Mouse (Mus musculus) cortical plate, adult 2 months (tissue): ENCODE measurements around the gene Sycp2.

Experiments used
- CTCF ChIP-seq: fragments of 200-500 bp; IDR thresholded peaks from 2 replicates; pipeline ENCODE4 v1.5.1; 2011; ENCODE audit warnings: mild to moderate bottlenecking, control low read depth, low read length; ENCODE audit not compliant: insufficient read depth; ENCODE audit errors: extremely low read depth
- POLR2A ChIP-seq: fragments of 200-500 bp; IDR thresholded peaks from 2 replicates; pipeline ENCODE4 v1.6.1; 2011; ENCODE audit warnings: mild to moderate bottlenecking, low read length, control low read depth; ENCODE audit not compliant: insufficient read depth; ENCODE audit errors: extremely low read depth

GRCm38 (mm10) chr2:178429426-178429825 lies 21.9 kb upstream of the Sycp2 start:
- TF ChIP-seq CTCF (no peak), POLR2A (no peak)
